ENCODE assay signal across 20 mouse cellular contexts in the genomic region with DNA sequence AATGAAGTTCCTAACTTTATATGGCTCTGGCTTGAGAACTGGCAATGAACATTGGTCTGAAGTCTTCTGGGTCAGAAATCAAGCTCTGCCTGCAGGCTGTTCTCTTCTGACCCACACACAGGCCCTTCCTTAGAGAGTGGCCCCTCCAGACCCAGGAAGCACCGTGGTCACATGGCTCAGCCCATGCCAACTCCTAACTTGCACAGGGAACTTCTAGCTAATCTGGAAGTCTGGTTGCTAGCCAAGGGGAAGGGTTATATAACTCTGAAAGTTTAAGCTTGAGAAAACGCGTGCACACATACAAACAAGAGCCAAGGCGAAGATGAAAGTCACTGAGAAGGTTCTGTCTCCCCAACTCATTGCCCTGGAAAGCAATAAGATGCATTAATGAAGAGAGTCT.
DNase-seq lines count a peak whose midpoint lies in the region; ATAC-seq lines count a peak whose summit lies in the region.
"Had no signal": no experiment of that assay in that cellular context is flagged by ENCODE, and none has a peak within 500 bp of the region (broad histone marks: within the 10 kb centered on the region; RNA-seq: fewer than 3 reads in every experiment).

No protein-coding gene starts in this region.

- H3K27me3 ChIP-seq in embryonic facial prominence, embryonic 14.5 days (replicated peaks; ENCODE audit: control insufficient read depth, insufficient read depth, low read length) = no peaks in the 10 kb centered on the region
- H3K27me3 ChIP-seq in embryonic facial prominence, embryonic 10.5 days (replicated peaks; ENCODE audit: low read depth, poor library complexity, severe bottlenecking) = no peaks in the 10 kb centered on the region
- no peaks in the 10 kb centered on the region for H3K27me3 ChIP-seq in kidney, embryonic 16.5 days (ENCODE audit: insufficient read depth, low read length)
- H3K27me3 ChIP-seq in midbrain, embryonic 10.5 days (ENCODE audit: low read depth, poor library complexity, severe bottlenecking) = no peaks in the 10 kb centered on the region
- H3K27me3 ChIP-seq in midbrain, embryonic 15.5 days (replicated peaks) = no peaks in the 10 kb centered on the region
- H3K27me3 ChIP-seq: forebrain, embryonic 12.5 days had no signal

- no peak overlapping the region for H3K9ac ChIP-seq in embryonic facial prominence, embryonic 14.5 days (ENCODE audit: low read depth, low read length)
- H3K9ac ChIP-seq in kidney, embryonic 16.5 days (replicated peaks; ENCODE audit: low read length) = no peak overlapping the region
- no peak overlapping the region for H3K9ac ChIP-seq in midbrain, embryonic 15.5 days
- H3K9ac ChIP-seq: forebrain, embryonic 12.5 days; liver, postnatal 0 days had no signal

- no peak overlapping the region for H3K4me2 ChIP-seq in embryonic facial prominence, embryonic 14.5 days (ENCODE audit: low read depth, low read length)
- H3K4me2 ChIP-seq in kidney, embryonic 16.5 days (replicated peaks; ENCODE audit: low read depth, low read length) = no peak overlapping the region
- no peak overlapping the region for H3K4me2 ChIP-seq in midbrain, embryonic 15.5 days
- H3K4me2 ChIP-seq: forebrain, embryonic 12.5 days had no signal

- no peak for ATAC-seq in embryonic facial prominence, embryonic 14.5 days (ENCODE audit: low read depth)
- ATAC-seq in kidney, embryonic 16.5 days (ENCODE audit: low FRiP score, low TSS enrichment) = no peak
- ATAC-seq in midbrain, embryonic 15.5 days (replicated peaks) = no peak
- ATAC-seq: CD4-positive, CD25-positive, alpha-beta regulatory T cell, adult 4 months; liver, postnatal 0 days had no signal

- WGBS in embryonic facial prominence, embryonic 14.5 days = 77% methylated on average over 4 of the region's 4 CpGs
- 87% methylated on average over 4 of the region's 4 CpGs for WGBS in embryonic facial prominence, embryonic 10.5 days
- WGBS in kidney, embryonic 16.5 days = 85% methylated on average over 4 of the region's 4 CpGs
- WGBS in midbrain, embryonic 10.5 days = 86% methylated on average over 4 of the region's 4 CpGs
- WGBS in midbrain, embryonic 15.5 days = 83% methylated on average over 4 of the region's 4 CpGs

- H3K4me3 ChIP-seq in embryonic facial prominence, embryonic 14.5 days (ENCODE audit: low read depth, low read length) = no peak overlapping the region
- H3K4me3 ChIP-seq in embryonic facial prominence, embryonic 10.5 days = no peak overlapping the region
- no peak overlapping the region for H3K4me3 ChIP-seq in kidney, embryonic 16.5 days (ENCODE audit: low read length)
- no peak overlapping the region for H3K4me3 ChIP-seq in midbrain, embryonic 10.5 days
- H3K4me3 ChIP-seq in midbrain, embryonic 15.5 days = no peak overlapping the region
- H3K4me3 ChIP-seq: forebrain, embryonic 12.5 days; gastrocnemius, adult 2 months; heart, adult 2 months; megakaryocyte, embryonic 14.5 days had no signal

- DNase-seq in embryonic facial prominence, embryonic 14.5 days (ENCODE audit: low spot score) = peak; percentile 22
- no peak for DNase-seq in embryonic facial prominence, embryonic 10.5 days (ENCODE audit: low spot score)
- peak; percentile 63 for DNase-seq in kidney, adult 18-20 months
- DNase-seq in midbrain, embryonic 10.5 days (ENCODE audit: low spot score) = no peak
- DNase-seq in skeletal muscle tissue, adult 2 months (ENCODE audit: low read depth, low spot score) = peak; percentile 3
- DNase-seq in gastrocnemius, postnatal 14 days = no peak
- DNase-seq: cerebellum, postnatal 10 days; embryo, embryonic 11 days; gastrocnemius, adult 2 months; liver, postnatal 0 days; right cerebral cortex, postnatal 14 days; thymus, postnatal 14 days had no signal

- no peak overlapping the region for H3K27ac ChIP-seq in embryonic facial prominence, embryonic 14.5 days (replicated peaks; ENCODE audit: low read depth, low read length)
- no peak overlapping the region for H3K27ac ChIP-seq in embryonic facial prominence, embryonic 10.5 days (replicated peaks)
- H3K27ac ChIP-seq in kidney, embryonic 16.5 days (ENCODE audit: low read length) = no peak overlapping the region
- peak overlapping the region; percentile 73; the same call in 1 of the 2 replicates for H3K27ac ChIP-seq in midbrain, embryonic 10.5 days (replicated peaks)
- H3K27ac ChIP-seq in midbrain, embryonic 15.5 days = no peak overlapping the region
- H3K27ac ChIP-seq: forebrain, embryonic 12.5 days; gastrocnemius, adult 2 months; heart, adult 2 months; stomach, postnatal 0 days had no signal

- 0 out of 2 replicates have a peak, but pooled peaks cover 5% of the 10 kb centered on the region for H3K4me1 ChIP-seq in embryonic facial prominence, embryonic 14.5 days (ENCODE audit: control insufficient read depth, insufficient read depth, low read length)
- H3K4me1 ChIP-seq in embryonic facial prominence, embryonic 10.5 days = peaks cover 23% of the 10 kb centered on the region
- H3K4me1 ChIP-seq in kidney, embryonic 16.5 days (ENCODE audit: insufficient read depth, low read length) = no peaks in the 10 kb centered on the region
- peaks cover 25% of the 10 kb centered on the region for H3K4me1 ChIP-seq in midbrain, embryonic 10.5 days
- no peaks in the 10 kb centered on the region for H3K4me1 ChIP-seq in midbrain, embryonic 15.5 days

- H3K36me3 ChIP-seq in embryonic facial prominence, embryonic 14.5 days (ENCODE audit: control insufficient read depth, insufficient read depth, low read length) = no peaks in the 10 kb centered on the region
- no peaks in the 10 kb centered on the region for H3K36me3 ChIP-seq in embryonic facial prominence, embryonic 10.5 days (replicated peaks)
- no peaks in the 10 kb centered on the region for H3K36me3 ChIP-seq in kidney, embryonic 16.5 days (ENCODE audit: insufficient read depth, low read length)
- no peaks in the 10 kb centered on the region for H3K36me3 ChIP-seq in midbrain, embryonic 10.5 days
- H3K36me3 ChIP-seq in midbrain, embryonic 15.5 days (replicated peaks) = no peaks in the 10 kb centered on the region
- H3K36me3 ChIP-seq: forebrain, embryonic 12.5 days; G1E had no signal

- intact Hi-C loops in gastrocnemius, postnatal 14 days (cut with DNase I; ENCODE audit: low total_unique reads) = no loop called here

- H3K9me3 ChIP-seq in embryonic facial prominence, embryonic 14.5 days (ENCODE audit: control insufficient read depth, low read length) = no peaks in the 10 kb centered on the region
- no peaks in the 10 kb centered on the region for H3K9me3 ChIP-seq in embryonic facial prominence, embryonic 10.5 days
- H3K9me3 ChIP-seq in kidney, embryonic 16.5 days (ENCODE audit: low read length) = no peaks in the 10 kb centered on the region
- H3K9me3 ChIP-seq in midbrain, embryonic 10.5 days (replicated peaks) = no peaks in the 10 kb centered on the region
- H3K9me3 ChIP-seq in midbrain, embryonic 15.5 days = no peaks in the 10 kb centered on the region
- H3K9me3 ChIP-seq: forebrain, embryonic 12.5 days; G1E; megakaryocyte, embryonic 14.5 days had no signal

Comparison
In these comparisons a context has a peak if more than half of its experiments do, and no peak if none do; other contexts are left out.
1. DNase-seq: peak in embryonic facial prominence, embryonic 14.5 days (single experiment), kidney, adult 18-20 months (single experiment) and skeletal muscle tissue, adult 2 months (single experiment); none in embryonic facial prominence, embryonic 10.5 days (single experiment), midbrain, embryonic 10.5 days (single experiment) and gastrocnemius, postnatal 14 days (single experiment).